Comparison of ENCODE assay signal across 25 mouse cellular contexts in the genomic region with DNA sequence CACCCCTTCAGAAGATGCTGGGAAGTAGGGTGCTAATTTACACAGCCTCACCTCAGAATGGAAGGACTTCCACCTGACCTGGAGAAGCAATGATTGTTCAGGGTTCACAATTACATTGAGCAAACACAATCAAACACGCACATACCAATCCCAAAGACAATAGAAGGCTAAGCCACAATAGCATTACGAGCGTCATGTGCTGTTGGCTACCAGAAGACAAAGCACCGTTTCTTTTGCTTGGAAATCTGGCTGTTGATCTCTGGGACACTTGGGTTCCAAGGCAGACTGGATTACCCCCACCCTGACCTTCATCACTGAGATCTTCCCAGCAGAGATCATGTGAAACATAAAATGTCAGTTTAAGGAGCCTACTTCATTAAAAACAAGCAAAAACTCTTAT.
"Had no signal": no experiment of that assay in that cellular context is flagged by ENCODE, and none has a peak within 500 bp of the region (broad histone marks: within the 10 kb centered on the region; RNA-seq: fewer than 3 reads in every experiment).

No protein-coding gene starts in this region.

- H3K36me3 ChIP-seq: kidney, embryonic 15.5 days; limb, embryonic 10.5 days; limb, embryonic 13.5 days; liver, embryonic 12.5 days; liver, embryonic 15.5 days; lung, embryonic 15.5 days; midbrain, embryonic 10.5 days; neural tube, embryonic 13.5 days had no signal

- H3K4me2 ChIP-seq: kidney, embryonic 15.5 days; limb, embryonic 13.5 days; liver, embryonic 12.5 days; liver, embryonic 15.5 days; lung, embryonic 15.5 days; neural tube, embryonic 13.5 days had no signal

- H3K4me3 ChIP-seq: kidney, embryonic 15.5 days; limb, embryonic 10.5 days; limb, embryonic 13.5 days; liver, embryonic 12.5 days; liver, embryonic 15.5 days; lung, embryonic 15.5 days; megakaryocyte, embryonic 14.5 days; midbrain, embryonic 10.5 days; neural tube, embryonic 13.5 days had no signal

- DNase-seq: kidney, adult 11 months; kidney, adult 8-10 months; kidney, postnatal 10 days; kidney, postnatal 36 days; layer of hippocampus, adult 9-11 months; liver; lung, postnatal 10 days; lung, postnatal 36 days; midbrain, embryonic 14.5 days; right cerebral cortex, adult 18-20 months; right cerebral cortex, postnatal 14 days; right cerebral cortex, postnatal 4 days; thymus, adult 2 months; thymus, postnatal 14 days; thymus, postnatal 4 days had no signal

- H3K4me1 ChIP-seq: kidney, embryonic 15.5 days; limb, embryonic 10.5 days; limb, embryonic 13.5 days; liver, embryonic 12.5 days; liver, embryonic 15.5 days; megakaryocyte, embryonic 14.5 days; neural tube, embryonic 13.5 days had no signal

- H3K9me3 ChIP-seq: kidney, embryonic 15.5 days; limb, embryonic 10.5 days; limb, embryonic 13.5 days; liver, embryonic 12.5 days; liver, embryonic 15.5 days; lung, embryonic 15.5 days; megakaryocyte, embryonic 14.5 days; midbrain, embryonic 10.5 days; neural tube, embryonic 13.5 days had no signal

- ATAC-seq: liver, embryonic 12.5 days had no signal

- H3K27me3 ChIP-seq: kidney, embryonic 15.5 days; limb, embryonic 13.5 days; liver, embryonic 12.5 days; liver, embryonic 15.5 days; lung, embryonic 15.5 days; megakaryocyte, embryonic 14.5 days; neural tube, embryonic 13.5 days had no signal

- H3K27ac ChIP-seq: kidney, embryonic 15.5 days; limb, embryonic 10.5 days; limb, embryonic 13.5 days; liver, embryonic 12.5 days; liver, embryonic 15.5 days; lung, embryonic 15.5 days; midbrain, embryonic 10.5 days; neural tube, embryonic 13.5 days; stomach, postnatal 0 days had no signal

- H3K9ac ChIP-seq: kidney, embryonic 15.5 days; limb, embryonic 13.5 days; liver, embryonic 12.5 days; liver, embryonic 15.5 days; lung, embryonic 15.5 days; neural tube, embryonic 13.5 days had no signal
